Mouse (Mus musculus) left cerebral cortex, postnatal 36 days (tissue): ENCODE measurements around the gene Uhrf1. TPM values are rescaled to one million over a fixed set of nuclear protein-coding genes. Genes with fewer than 3 reads are reported as not detected.
A peak's percentile ranks its signal among the peaks of the same experiment; 100 is the strongest.

Source experiments
- DNase-seq, 2 experiments: peaks; one replicate each; pipeline ENCODE4 v3.0.0; 2021 to 2022; ENCODE audit warnings: low spot score in 2 of 2, mixed read lengths in 1 of 2
- intact Hi-C: fragments of 180-260 bp; cut with DNase I; formaldehyde crosslinking; loops from one replicate; pipeline ENCODE4 v1.15.1; 2025
- total RNA-seq, 2 experiments: library from RNA; stranded (reverse); gene quantifications; 2 replicates each; pipeline ENCODE4 v1.2.3; 2021

The Uhrf1 gene
- total RNA-seq, 2 experiments from 2014 or later = 0.82 to 1.3 TPM

GRCm38 (mm10) chr17:56329267-56329666 is 26.1 kb downstream of the Uhrf1 start:
- no peak for DNase-seq
- intact Hi-C loops = loop anchor here (5.0 kb wide), 1 partner anchor 52 kb away; the partner anchor contains the start of gene Ticam1

- intact Hi-C loops = no loop called here
These were observed 27.2 kb downstream of the Uhrf1 start for GRCm38 (mm10) chr17:56330345-56330744.

GRCm38 (mm10) chr17:56331256-56331655 is 28.1 kb downstream of the Uhrf1 start:
- DNase-seq = no peak
- intact Hi-C loops = no loop called here

More at GRCm38 (mm10) chr17:56330345-56330744, 27.2 kb downstream of the Uhrf1 start:
- no peak for DNase-seq

GRCm38 (mm10) chr17:56332987-56333386 is 29.9 kb downstream of the Uhrf1 start:
- intact Hi-C loops = no loop called here
- no peak for DNase-seq

GRCm38 (mm10) chr17:56337190-56337589 is 34.1 kb downstream of the Uhrf1 start:
- DNase-seq = peak in 1 of 2 experiments; percentile 38
- intact Hi-C loops = no loop called here

- intact Hi-C loops = no loop called here
- no peak for DNase-seq
These were observed 34.7 kb downstream of the Uhrf1 start for GRCm38 (mm10) chr17:56337791-56338190.

- DNase-seq = no peak
- intact Hi-C loops = no loop called here
These were observed 35.8 kb downstream of the Uhrf1 start for GRCm38 (mm10) chr17:56338909-56339308.

GRCm38 (mm10) chr17:56340717-56341116 is 37.6 kb downstream of the Uhrf1 start:
- no peak for DNase-seq
- intact Hi-C loops = no loop called here

GRCm38 (mm10) chr17:56343466-56343865 is 40.3 kb downstream of the Uhrf1 start:
- intact Hi-C loops = no loop called here
- no peak for DNase-seq

GRCm38 (mm10) chr17:56345364-56345763 is 42.2 kb downstream of the Uhrf1 start:
- DNase-seq = no peak
- intact Hi-C loops = no loop called here

GRCm38 (mm10) chr17:56348128-56348527 is 45.0 kb downstream of the Uhrf1 start:
- DNase-seq = no peak
- intact Hi-C loops = no loop called here

GRCm38 (mm10) chr17:56348586-56348985 is 45.5 kb downstream of the Uhrf1 start:
- DNase-seq = no peak
- intact Hi-C loops = no loop called here

GRCm38 (mm10) chr17:56350694-56351093 is 47.6 kb downstream of the Uhrf1 start:
- intact Hi-C loops = loop anchor here (5.0 kb wide), 1 partner anchor 63 kb away; no protein-coding TSS in a partner anchor
- peak; percentile 62 to 71 for DNase-seq

- DNase-seq = peak; percentile 64 to 75
These were observed 54.1 kb downstream of the Uhrf1 start for GRCm38 (mm10) chr17:56356921-56357885.

GRCm38 (mm10) chr17:56359183-56359725 is 56.1 kb downstream of the Uhrf1 start:
- DNase-seq = no peak
- intact Hi-C loops = loop anchor here (5.0 kb wide), 1 partner anchor 118 kb away; the partner anchor contains the start of gene Ptprs

More at GRCm38 (mm10) chr17:56356921-56357885, 54.1 kb downstream of the Uhrf1 start:
- intact Hi-C loops = loop anchor here (2.0 to 5.0 kb wide), 2 partner anchors 120 to 202 kb away; partner anchors contain the start of gene Ptprs

- intact Hi-C loops = loop anchor here (5.0 kb wide), 1 partner anchor 117 kb away; the partner anchor contains the start of gene Ptprs
- no peak for DNase-seq
These were observed 56.7 kb downstream of the Uhrf1 start for GRCm38 (mm10) chr17:56359864-56360263.

GRCm38 (mm10) chr17:56360451-56360850 is 57.3 kb downstream of the Uhrf1 start:
- intact Hi-C loops = no loop called here
- no peak for DNase-seq

- intact Hi-C loops = no loop called here
- peak in 1 of 2 experiments; percentile 49 for DNase-seq
These were observed 58.4 kb downstream of the Uhrf1 start for GRCm38 (mm10) chr17:56361542-56361941.

GRCm38 (mm10) chr17:56365791-56366673 is 62.9 kb downstream of the Uhrf1 start:
- intact Hi-C loops = no loop called here
- DNase-seq = no peak
